Mouse (Mus musculus) heart, embryonic 15.5 days (tissue): ENCODE data around the gene Gm28038. TPM values are rescaled to one million over a fixed set of nuclear protein-coding genes. Genes with fewer than 3 reads are reported as not detected.

Experiments used
- polyA plus RNA-seq: library from polyadenylated mRNA; unstranded; fragments of >200 nt; fragmentation: Nextera tagmentation; extraction: Ambion mirVana; gene quantifications from 2 replicates; pipeline ENCODE4 v1.2.1, GENCODE M21; 2015

Gene Gm28038
- polyA plus RNA-seq, 1 experiment from 2014 or later = not detected

Other genes starting within 250 kb of the Gm28038 start
- gene Wdr34, start 232.2 kb upstream of the Gm28038 start, polyA plus RNA-seq = 18.7 and 25.0 TPM in 2 replicates
- gene Set, start 223.7 kb upstream of the Gm28038 start, polyA plus RNA-seq = 194 and 206 TPM in 2 replicates
- gene Pkn3, start 203.4 kb upstream of the Gm28038 start, polyA plus RNA-seq = 11.0 and 11.1 TPM in 2 replicates
- 25.8 and 31.3 TPM in 2 replicates for gene Zdhhc12, start 187.4 kb upstream of the Gm28038 start, polyA plus RNA-seq
- 5.0 and 6.8 TPM in 2 replicates for gene Zer1, start 156.5 kb upstream of the Gm28038 start, polyA plus RNA-seq
- gene Tbc1d13, start 147.3 kb upstream of the Gm28038 start, polyA plus RNA-seq = 5.6 and 6.4 TPM in 2 replicates
- 33.9 and 35.1 TPM in 2 replicates for gene Endog, start 109.5 kb upstream of the Gm28038 start, polyA plus RNA-seq
- gene Spout1, start 102.6 kb upstream of the Gm28038 start, polyA plus RNA-seq = 27.3 and 36.3 TPM in 2 replicates
- 21.1 and 22.1 TPM in 2 replicates for gene Kyat1, start 75.2 kb upstream of the Gm28038 start, polyA plus RNA-seq
- 37.7 and 40.0 TPM in 2 replicates for gene Lrrc8a, start 43.3 kb upstream of the Gm28038 start, polyA plus RNA-seq
- gene Gm28035, start 40.5 kb upstream of the Gm28038 start, polyA plus RNA-seq = 0.33 and 0.38 TPM in 2 replicates
- 8.4 and 10.1 TPM in 2 replicates for gene Phyhd1, start 14.8 kb upstream of the Gm28038 start, polyA plus RNA-seq
- gene Dolk, start 5.3 kb downstream of the Gm28038 start, polyA plus RNA-seq = 26.9 and 32.0 TPM in 2 replicates
- gene Nup188, start 5.4 kb downstream of the Gm28038 start, polyA plus RNA-seq = 15.8 and 23.4 TPM in 2 replicates
- 105 and 140 TPM in 2 replicates for gene Sh3glb2, start 78.3 kb downstream of the Gm28038 start, polyA plus RNA-seq
- gene Miga2, start 83.2 kb downstream of the Gm28038 start, polyA plus RNA-seq = 32.6 and 35.5 TPM in 2 replicates
- gene Dolpp1, start 111.2 kb downstream of the Gm28038 start, polyA plus RNA-seq = 19.5 and 25.2 TPM in 2 replicates
- 108 and 109 TPM in 2 replicates for gene Crat, start 134.8 kb downstream of the Gm28038 start, polyA plus RNA-seq
- gene Ptpa, start 135.0 kb downstream of the Gm28038 start, polyA plus RNA-seq = 102 and 119 TPM in 2 replicates
- gene Ier5l, start 193.2 kb downstream of the Gm28038 start, polyA plus RNA-seq = 1.7 and 2.0 TPM in 2 replicates